Mouse (Mus musculus): ENCODE results near the gene Hnmt. TPM values are rescaled to one million over a fixed set of nuclear protein-coding genes. Genes with fewer than 3 reads are reported as not detected.
"Not testable (repeated sequence)": the region's sequence is repeated elsewhere in the genome, so short reads cannot be mapped to it uniquely, and the experiment has no call there.

The Hnmt gene
- total RNA-seq (2015; ENCODE audit: low replicate concordance): 5.4 and 9.8 TPM in 2 replicates
- total RNA-seq (2017; ENCODE audit: low replicate concordance): 8.6 TPM in 2 replicates

DNA sequence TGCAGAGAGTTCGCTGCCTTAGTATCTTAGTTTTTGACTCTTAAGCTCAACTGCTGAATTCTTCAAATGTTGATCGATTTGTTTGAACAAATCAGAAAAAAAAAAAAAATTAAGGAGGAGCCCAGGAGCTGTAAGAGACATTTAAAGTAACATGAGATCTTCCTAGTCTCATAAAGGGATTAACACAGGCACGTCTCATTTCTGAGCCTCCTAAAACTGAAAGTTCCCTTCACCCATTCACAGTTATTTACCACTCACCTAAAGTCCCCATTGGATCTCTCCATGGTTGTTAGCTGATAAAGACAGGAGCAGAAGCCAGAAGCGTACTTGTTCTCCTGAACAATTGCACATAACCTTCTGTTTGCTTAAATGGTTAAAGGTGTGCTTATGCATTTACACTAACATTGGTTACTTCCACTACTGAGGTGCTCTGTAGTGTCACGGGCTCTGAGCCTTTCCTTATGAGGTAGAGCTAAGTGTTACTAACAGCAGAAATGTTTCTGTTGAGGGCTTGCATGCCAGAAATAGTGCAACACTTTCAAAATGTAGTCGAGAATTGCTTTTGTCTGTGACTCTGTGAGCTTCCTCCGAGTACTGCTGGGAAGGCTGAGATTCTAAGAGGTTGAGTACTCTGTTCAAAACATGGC lies at the start of gene Hnmt:
Hnmt (minus strand) TSS at position 51 of the 647 bp plus-strand sequence.
- ATAC-seq (replicated peaks; ENCODE audit: low FRiP score, poor library complexity, severe bottlenecking): no peak

DNA sequence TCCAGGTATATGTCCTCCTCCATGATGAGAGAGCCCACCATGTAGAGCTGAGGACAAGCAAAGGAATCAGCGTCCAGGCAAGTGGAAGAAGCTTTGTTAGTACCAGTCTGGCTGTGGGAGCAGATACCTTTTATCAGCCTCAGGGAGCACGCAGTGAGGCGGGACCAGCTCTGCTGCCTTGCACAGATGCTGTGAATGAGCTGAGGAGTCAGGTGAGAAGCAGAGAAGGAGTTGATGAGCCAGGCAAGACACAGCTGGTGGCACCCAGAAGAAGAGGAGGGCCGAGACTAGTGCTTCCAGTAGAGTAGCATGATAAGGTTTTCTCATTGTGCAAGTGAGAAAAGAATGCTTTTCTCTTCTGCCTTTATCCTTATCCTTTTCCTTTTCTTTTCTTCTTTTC lies 47.3 kb upstream of the Hnmt start, which contains the start of gene Tbpl2:
Tbpl2 (minus strand) TSS at position 101 of the 400 bp plus-strand sequence.
- ATAC-seq (replicated peaks; ENCODE audit: low FRiP score, poor library complexity, severe bottlenecking): no peak

DNA sequence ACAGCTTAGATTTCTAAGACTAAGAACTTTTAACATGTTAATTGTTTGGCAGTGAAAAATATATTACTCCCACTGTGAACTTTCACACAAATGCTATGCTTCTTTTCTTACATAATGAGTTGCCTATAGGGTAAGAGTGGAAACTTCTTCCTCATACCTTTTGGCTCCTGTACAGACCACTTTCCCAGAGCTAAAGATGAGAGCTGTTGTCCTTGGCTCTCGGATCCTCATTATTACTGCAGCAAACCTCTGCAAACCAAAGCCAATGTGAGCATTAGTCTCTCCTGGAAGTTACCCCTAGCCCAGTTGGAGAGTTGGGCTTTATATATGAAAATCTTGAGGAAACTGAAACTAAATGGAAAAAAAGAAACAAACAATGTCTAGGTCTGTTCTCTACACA lies 41.7 kb upstream of the Hnmt start:
- ATAC-seq (replicated peaks; ENCODE audit: low FRiP score, poor library complexity, severe bottlenecking): no peak

DNA sequence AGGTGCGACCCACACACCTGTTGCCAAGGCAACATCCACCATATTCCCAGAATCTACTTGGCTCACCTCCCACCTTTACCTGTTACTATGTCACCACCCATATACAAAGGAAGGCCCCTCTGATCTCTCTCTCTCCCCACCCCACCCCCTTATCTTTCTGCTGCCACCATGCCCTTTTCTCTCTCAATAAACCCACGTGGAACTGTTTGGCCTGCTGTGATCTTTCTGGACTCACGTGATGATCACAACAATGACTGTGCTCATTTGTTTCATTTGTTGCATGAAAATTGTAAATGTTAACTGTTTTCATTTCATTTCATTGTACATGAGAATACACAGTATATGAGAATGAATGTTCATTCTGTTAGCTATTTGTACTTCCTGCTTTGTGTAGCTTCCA lies 1.3 kb upstream of the Hnmt start:
- ATAC-seq (replicated peaks; ENCODE audit: low FRiP score, poor library complexity, severe bottlenecking): no peak

DNA sequence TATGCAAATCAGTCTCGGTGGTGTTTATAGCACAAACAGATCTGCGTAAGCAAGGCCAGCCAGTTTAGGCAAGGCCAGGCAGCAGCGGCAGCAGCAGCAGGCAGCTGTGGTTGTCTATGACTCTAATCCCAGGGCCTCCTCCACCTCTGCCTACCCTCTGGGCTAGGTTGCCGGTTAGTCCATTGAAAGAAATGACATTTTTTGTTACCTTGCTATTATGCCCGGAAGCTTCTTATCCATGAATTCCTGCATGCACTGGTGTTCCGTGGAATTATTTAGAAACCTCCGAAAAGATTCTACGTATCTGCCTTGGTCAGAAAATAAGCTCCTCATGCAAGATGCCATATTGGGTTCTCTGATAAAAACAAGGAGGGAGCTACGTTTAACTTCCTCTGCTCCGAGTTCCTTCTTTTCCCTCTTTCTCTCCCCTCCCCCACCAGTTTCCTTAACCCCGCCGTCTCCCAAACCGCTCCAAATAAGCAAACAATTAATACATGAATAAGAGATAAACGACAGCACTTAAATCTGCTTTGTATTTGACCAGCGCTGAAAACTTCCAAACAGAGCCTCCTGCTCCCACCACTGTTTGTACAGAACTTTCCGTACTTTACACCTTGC lies 605 bp downstream of the Hnmt start:
- no peak for ATAC-seq (replicated peaks; ENCODE audit: low FRiP score, poor library complexity, severe bottlenecking)

DNA sequence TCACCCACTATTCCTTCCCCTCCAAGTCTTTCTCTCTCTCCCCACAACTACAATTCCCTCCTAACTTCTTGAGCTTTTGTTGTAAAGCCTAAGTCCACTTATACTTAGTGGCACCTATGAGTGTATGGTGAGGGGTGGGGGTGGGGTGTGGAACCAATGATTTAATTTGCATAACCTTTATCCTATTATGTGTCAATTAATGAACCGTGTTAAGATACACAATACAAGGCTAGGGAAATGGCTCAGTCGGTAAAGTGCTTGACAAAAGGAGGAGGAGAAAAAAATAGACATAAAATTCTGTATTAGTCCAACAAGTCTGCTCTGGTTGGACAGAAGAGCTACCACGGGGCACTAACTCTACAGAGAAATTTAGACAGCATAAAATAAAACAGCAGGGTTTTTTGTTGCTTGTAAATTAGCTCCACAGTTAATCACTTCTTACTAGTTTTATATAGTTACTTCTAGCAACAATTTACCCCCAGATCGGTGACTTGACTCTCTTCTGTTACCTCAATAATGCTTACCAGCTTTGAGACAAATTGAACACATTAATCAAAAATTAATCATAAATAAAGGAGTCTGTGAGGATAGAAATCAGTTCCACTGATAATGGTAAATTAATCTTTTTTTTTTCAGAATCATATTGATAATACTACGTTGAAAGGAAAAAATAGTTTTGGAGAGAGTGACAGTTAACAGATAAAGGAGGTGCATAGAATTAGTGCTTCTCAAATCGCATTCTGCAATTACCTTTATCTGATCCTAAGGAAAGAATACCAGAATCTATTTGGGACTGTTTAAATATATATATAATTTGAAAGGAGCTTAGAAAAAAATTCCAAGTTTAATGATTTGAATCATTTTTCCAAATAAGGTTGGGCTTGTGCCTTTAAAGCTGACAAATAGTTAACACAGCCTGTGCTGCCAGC lies 1.4 kb downstream of the Hnmt start:
- no peak for ATAC-seq (replicated peaks; ENCODE audit: low FRiP score, poor library complexity, severe bottlenecking)

DNA sequence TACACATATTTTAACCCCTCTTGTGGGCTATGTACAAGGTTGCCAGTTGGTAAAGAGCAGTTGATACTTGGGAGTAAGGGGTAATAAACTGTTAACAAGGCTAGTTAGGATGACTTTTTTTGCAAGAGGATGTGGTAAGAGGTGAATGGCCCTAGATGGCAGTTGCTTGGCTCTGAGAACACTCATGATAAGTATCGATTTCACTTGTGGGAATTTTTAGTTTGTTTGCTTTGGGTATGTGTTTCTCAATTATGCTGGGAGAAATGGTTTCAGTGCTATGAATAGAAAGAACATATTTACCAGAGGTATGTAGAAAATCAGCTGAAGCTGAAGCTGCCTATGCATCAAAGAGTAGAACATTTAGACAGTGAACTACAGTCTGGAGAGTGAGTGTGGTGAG lies 6.3 kb downstream of the Hnmt start:
- no peak for ATAC-seq (replicated peaks; ENCODE audit: low FRiP score, poor library complexity, severe bottlenecking)

DNA sequence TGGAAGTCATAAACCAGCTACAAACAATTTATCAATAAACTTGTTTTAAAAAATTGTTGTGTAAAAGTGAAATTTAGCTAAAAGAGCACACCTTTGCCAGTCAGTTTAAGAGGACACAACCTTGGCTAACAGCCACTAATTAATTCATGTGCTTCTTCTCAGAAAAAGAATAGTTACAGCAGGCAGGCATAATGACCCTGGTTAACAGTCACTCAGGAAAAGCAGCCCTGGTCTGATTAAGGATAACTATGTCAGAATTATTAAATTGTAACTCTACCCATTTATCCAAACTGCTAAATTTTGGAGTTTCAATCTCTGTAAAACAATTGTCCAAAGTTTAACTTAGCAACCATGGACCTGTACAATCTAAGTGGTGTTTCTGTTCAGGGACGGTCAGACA lies 8.7 kb downstream of the Hnmt start:
- ATAC-seq (replicated peaks; ENCODE audit: low FRiP score, poor library complexity, severe bottlenecking): no peak

DNA sequence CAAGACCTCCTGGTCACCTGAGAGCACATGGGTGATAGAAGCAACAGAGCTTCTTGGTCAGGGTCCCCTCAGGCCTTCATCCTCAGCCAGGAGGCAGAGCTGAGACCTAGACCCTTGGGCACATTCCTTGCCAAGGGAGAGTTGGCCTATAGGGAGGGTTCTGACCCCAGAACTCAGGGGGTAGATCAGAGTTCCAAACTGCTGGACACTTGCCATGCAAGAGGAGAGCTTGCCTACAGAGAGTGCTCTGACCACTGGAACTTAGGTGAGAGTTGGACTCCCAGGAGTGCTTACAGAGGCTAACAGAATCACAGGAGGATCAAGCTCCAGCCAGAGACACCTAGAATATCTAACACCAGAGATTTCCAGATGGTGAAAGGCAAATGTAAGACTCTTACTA lies 29.8 kb downstream of the Hnmt start:
- ATAC-seq (replicated peaks; ENCODE audit: low FRiP score, poor library complexity, severe bottlenecking): not testable (repeated sequence)

DNA sequence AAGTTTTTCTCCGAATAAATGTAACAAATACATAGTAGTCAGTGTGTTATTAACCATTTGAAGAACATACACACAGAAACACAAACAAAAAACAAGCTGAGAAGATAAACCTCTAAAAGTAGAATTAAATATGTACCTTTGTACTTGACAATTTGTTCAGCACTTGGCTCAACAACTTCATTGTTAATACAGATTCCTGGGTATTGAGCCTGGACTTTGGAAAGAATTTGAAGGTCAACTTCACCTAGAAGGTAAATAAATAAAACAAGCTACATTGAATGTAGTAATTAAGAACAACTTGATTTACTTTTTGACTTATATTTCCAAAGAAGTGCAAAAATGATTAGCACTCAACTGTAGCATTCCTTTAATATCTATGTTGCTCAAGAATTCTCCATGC lies 30.2 kb downstream of the Hnmt start:
- no peak for ATAC-seq (replicated peaks; ENCODE audit: low FRiP score, poor library complexity, severe bottlenecking)

DNA sequence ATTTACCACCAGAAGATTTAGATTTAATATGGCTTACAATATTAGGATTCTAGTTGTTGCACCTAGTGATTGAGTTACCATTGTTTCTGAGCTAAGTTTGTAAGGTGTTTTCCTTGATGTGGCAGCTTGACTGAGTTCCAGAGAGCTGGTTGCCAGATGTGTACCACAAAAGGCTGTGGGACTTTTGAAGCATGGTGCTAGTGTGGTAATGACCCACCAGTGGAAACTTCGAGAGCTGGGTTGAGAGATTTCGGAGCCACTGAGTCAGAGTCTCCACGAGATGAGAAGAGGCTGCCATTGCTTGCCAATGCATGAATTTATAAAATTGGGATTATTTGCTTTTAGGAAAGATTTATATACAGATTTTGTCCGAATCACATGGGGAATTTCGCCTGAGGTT lies 34.2 kb downstream of the Hnmt start:
- no peak for ATAC-seq (replicated peaks; ENCODE audit: low FRiP score, poor library complexity, severe bottlenecking)

DNA sequence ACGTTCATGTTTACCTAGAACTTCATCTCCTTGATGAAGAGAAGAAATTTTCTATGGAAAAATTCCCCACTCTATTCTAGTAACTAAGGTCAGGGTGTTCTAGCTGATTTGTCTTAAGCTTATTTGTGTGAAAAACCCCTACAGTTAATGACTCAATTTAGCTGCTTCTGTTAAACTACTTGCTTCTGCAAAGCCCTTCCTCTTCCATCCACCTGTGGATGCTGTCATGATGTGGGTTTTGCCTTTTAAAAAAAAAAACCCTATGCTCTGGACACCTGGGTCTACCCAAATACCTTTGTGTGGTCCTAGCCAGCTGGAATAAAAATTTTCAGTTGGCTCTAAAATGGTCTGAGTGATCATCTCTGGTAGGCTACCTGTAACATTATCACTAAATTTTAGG lies 49.9 kb downstream of the Hnmt start:
- ATAC-seq (replicated peaks; ENCODE audit: low FRiP score, poor library complexity, severe bottlenecking): no peak

DNA sequence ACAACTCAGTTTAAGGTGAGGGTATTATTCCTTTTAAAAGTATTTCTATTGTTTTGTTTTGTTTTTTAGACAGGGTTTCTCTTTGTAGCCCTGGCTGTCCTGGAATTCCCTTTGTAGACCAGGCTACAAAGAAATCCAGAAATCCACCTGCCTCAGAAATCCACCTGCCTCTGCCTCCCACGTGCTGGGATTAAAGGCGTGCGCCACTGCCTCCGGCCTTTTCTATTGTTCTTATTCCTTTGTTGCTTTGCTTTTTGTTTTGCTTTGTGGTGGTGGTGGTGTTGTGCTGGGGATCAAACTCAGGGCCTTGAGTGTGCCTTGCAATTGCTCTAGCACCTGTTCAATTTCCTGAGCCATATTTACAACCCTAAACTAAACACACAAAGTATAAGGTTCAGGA lies 50.4 kb downstream of the Hnmt start:
- no peak for ATAC-seq (replicated peaks; ENCODE audit: low FRiP score, poor library complexity, severe bottlenecking)

DNA sequence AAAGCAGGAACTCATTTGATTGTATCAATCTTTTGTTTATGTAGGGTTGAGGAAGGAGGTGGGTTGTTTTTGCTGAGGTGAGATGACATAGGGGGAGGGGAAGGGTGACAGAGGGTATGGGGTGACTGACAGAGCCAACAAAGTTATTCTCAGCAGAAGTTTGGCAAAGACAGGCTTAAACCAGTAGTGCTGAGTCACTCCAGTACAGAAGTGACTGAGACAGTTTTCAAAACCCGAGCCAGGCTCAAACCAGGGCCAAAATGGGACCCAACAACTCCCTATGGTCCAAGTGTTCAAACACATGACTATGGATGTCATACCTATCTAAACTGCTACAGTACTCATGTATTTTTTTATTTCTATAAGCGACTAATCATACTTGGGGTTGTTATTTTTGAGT lies 52.4 kb downstream of the Hnmt start:
- no peak for ATAC-seq (replicated peaks; ENCODE audit: low FRiP score, poor library complexity, severe bottlenecking)

DNA sequence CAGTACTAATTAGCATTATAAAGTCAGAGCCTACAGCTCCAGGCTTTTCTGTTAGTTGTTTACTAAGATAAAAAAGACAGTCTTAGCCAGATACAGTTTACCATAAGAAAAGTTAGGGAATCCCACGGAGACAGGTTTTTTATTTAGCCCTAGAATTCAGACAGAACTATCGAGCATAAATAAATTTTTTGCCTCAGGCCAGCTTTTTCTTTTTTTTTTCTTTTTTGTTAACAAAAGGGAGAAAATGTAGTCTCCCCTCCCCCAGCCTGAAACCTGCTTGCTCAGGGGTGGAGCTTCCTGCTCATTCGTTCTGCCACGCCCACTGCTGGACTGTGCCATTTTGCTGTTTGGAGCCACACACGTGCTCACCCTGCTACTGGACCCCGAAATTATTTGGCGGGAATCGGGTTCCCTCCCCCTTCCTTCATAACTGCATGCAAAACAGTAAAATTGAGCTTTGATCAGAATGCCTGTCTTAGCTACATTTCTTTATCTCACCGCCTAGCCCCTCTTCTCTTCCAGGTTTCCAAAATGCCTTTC lies 59.1 kb downstream of the Hnmt start:
- not testable (repeated sequence) for ATAC-seq (replicated peaks; ENCODE audit: low FRiP score, poor library complexity, severe bottlenecking)

DNA sequence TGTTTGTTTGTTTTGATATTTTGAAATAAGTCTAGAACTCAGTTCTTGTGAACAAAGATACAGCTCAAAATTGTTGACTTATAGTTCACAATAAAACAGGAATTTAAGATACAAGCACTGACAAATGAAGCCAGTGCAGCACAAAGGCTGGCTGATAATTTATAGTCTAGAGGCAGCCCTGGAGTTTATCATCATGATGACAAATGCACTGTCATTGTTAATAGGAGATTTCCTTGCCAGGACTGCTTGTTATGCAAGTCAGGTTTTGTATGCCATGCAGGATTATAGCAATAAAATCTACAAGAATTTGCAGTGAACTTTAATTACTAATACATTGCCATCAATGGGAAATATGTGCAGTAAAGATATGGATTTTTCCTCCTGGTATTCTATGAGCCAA lies 61.9 kb downstream of the Hnmt start:
- ATAC-seq (replicated peaks; ENCODE audit: low FRiP score, poor library complexity, severe bottlenecking): no peak

DNA sequence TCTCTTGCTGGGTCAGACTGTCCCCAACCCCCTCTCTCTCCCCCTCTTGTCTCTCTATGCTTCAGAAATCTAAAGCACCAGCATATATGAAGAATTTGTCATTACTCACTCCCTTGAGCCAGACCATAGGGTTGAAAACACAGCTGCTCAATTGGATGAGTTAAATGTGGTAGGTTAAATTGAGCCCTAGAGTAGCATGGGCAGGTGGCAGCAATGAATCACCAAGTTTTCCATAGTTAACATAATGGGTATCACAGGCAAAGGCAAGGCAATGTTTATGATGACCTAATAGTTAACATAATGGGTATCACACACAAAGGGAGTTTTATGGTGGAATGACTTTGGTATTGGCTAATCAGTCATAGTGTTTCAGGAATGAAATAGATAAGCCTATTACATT lies 65.9 kb downstream of the Hnmt start:
- no peak for ATAC-seq (replicated peaks; ENCODE audit: low FRiP score, poor library complexity, severe bottlenecking)

DNA sequence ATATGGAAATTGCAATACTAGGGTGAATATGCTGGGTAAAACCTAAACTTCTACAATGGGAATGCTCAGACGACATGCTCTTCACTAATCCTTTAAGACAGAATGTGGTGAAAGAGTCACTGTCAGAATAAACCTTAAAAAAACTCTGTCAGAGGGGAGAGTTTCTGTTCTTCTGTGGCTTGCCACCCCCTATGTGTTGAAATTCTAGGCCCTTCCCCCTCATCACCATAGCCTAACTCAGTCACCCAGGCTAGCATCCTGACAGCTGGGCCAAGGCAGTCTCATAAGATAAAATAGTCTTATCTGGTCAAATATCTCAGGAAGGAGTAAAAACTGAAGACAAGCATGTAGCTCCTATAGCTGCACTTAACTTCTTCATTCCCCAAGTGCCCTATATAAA lies 66.3 kb downstream of the Hnmt start:
- ATAC-seq (replicated peaks; ENCODE audit: low FRiP score, poor library complexity, severe bottlenecking): no peak

DNA sequence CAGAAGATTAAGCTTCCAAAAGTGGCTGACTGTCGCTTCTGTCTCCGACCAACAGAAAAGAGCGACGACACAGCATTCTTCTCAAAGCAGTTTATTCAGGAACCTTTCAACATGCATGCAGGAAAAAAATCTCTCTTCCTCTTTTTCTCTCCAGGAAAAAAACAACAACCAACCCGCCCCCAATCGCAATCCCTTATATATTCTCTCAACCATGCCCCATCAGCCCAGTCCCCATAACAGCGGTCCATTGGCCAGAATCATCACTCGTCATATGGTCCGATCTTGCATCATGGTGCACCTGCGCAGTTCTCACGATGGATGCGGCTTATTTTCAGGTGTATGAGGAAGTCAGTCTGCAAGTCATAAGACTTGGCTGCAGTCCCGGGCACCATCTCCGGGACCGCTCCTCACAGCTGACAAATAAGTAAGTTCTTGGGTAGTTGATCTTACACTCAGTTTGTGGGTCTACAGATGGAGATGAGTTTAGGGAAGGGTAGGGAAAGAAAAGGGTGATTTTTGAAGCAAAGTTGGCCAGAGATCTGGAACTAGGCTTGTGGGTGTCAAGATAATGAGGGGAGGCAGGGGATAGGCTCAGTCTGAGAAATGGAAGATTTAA lies 88.4 kb downstream of the Hnmt start:
- not testable (repeated sequence) for ATAC-seq (replicated peaks; ENCODE audit: low FRiP score, poor library complexity, severe bottlenecking)

All from erythroblast, adult 5-6 weeks (primary cell).